Mouse (Mus musculus) bone marrow macrophage, adult 2 months (primary cell): ENCODE results near the gene Paqr7. TPM values are rescaled to one million over a fixed set of nuclear protein-coding genes. Genes with fewer than 3 reads are reported as not detected.
A peak's percentile ranks its signal among the peaks of the same experiment; 100 is the strongest.

ENCODE experiments used
- H3K27ac ChIP-seq: 2 replicates; pipeline ENCODE4 v1.5.1; 2012; ENCODE audit warnings: low read depth, low read length; ENCODE audit not compliant: insufficient read depth
- H3K4me1 ChIP-seq: 2 replicates; pipeline ENCODE4 v1.6.1; 2012; ENCODE audit warnings: low read length; ENCODE audit not compliant: control insufficient read depth, insufficient read depth
- H3K4me3 ChIP-seq: 2 replicates; pipeline ENCODE4 v1.5.1; 2012; ENCODE audit warnings: mild to moderate bottlenecking, low read length, moderate library complexity; ENCODE audit not compliant: insufficient read depth
- CTCF ChIP-seq: IDR thresholded peaks from 2 replicates; pipeline ENCODE4 v1.5.1; 2012; ENCODE audit warnings: low read depth, mild to moderate bottlenecking, low read length, moderate library complexity
- POLR2A ChIP-seq: IDR thresholded peaks from 2 replicates; pipeline ENCODE4 v1.6.1; 2012; ENCODE audit warnings: mild to moderate bottlenecking, low read depth, low read length, borderline replicate concordance
- polyA plus RNA-seq: library from polyadenylated mRNA; stranded (reverse); fragments of >200 nt; gene quantifications from 2 replicates; pipeline ENCODE4 v1.2.4, GENCODE M21; 2012; ENCODE audit not compliant: missing spikeins, insufficient read depth, insufficient read length

Paqr7 gene
- 37.0 and 41.9 TPM in 2 replicates for polyA plus RNA-seq

DNA sequence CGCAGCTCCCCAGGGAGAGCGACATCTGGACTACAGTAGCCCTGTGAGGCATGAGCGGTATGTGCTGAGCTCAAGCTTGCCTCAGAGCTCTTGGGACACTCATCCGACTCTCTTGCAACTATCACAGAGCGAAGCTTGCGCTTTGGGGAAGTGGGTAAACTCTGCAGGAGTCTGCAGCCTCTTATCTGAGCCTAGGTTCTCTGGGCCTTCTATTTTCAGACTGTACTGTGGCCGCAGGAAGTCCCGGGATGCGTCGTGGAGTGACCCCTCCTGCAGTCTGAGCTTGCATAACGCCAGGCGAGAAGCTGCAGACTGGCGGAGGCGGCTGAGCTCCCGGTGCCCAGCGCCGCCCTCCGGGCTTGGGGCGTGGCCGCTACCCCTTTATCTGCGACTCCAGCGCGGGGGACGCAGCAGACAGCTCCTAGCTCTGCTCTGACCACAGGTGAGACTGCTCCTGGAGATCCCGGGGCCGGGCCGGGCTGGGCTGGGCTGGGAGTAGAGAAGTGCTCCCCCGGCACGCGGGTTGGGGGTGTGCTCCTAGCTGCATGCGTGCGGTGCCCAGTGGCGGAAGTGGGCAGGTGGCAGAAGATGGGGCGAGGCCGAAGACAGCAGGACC lies at the start of gene Paqr7:
Gene Paqr7, plus strand, starts transcription at position 103 of the 616 bp plus-strand sequence.
- Histone ChIP-seq H3K4me1 (peaks cover 42% of the 10 kb centered on the region), H3K4me3 (peak within 1 kb of the TSS; percentile 83), H3K27ac (peak within 1 kb of the TSS; percentile 75)
- TF ChIP-seq POLR2A (0 out of 2 replicates have a peak, but pooled peaks have one; percentile 14), CTCF (no peak)

- no peak overlapping the region for H3K27ac ChIP-seq
- no peak overlapping the region for H3K4me3 ChIP-seq
- peaks cover 6% of the 10 kb centered on the region for H3K4me1 ChIP-seq
- TF ChIP-seq POLR2A, result no peak
- TF ChIP-seq CTCF, result no peak
Observed at GRCm38 (mm10) chr4:134447966-134448365, 48.5 kb upstream of the Paqr7 start.

GRCm38 (mm10) chr4:134449595-134450391 lies 46.7 kb upstream of the Paqr7 start:
- TF ChIP-seq POLR2A (no peak), CTCF (no peak)
- Histone ChIP-seq H3K4me1 (peaks cover 6% of the 10 kb centered on the region), H3K27ac (no peak overlapping the region), H3K4me3 (no peak overlapping the region)

DNA sequence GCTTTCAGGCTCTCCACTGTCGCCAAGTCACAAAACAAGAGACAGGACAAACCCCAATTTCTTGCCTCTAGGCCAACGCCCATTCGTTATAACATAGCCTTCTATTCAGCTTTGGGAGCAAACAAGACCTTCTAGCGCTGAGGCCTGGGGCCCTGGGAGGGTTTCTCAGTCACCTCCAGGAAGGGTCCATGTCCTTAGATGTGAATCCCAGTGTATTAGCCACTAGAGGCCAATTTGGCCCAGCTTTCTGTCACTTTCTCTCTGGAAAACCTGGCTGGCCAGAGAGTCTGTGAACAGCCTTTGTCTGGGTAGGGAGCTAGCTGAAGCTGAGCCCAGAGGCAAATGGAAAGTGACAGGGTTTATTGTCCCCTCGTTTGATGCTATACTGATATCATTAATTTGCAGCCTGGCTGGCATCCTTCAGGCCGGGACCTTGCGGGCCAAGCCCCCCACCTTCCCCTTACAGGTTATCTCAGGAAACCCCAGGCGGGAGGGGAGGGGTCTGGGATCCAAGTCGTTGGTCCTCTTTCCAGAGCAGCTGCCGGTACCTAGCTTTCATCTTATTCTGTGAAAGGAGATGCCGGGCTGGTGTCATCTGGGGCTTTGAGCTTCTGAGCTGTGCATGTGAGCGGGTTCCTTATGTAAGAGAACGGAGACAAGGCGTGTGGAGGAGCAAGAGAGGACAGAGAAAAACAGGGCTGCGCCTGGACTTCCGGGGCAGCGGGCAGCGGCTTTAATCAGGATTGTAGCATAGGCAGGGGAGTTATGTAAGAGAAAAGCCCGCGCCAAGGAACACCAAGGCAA lies 45.9 kb upstream of the Paqr7 start:
- Histone ChIP-seq H3K4me1 (peaks cover 12% of the 10 kb centered on the region), H3K4me3 (no peak overlapping the region), H3K27ac (no peak overlapping the region)
- TF ChIP-seq POLR2A (no peak), CTCF (no peak)

GRCm38 (mm10) chr4:134451484-134451883 lies 45.0 kb upstream of the Paqr7 start:
- Histone ChIP-seq H3K4me1 (peaks cover 14% of the 10 kb centered on the region), H3K4me3 (no peak overlapping the region), H3K27ac (no peak overlapping the region)
- TF ChIP-seq CTCF (no peak), POLR2A (no peak)

GRCm38 (mm10) chr4:134453619-134454400 lies 42.7 kb upstream of the Paqr7 start:
- Histone ChIP-seq H3K4me1 (peaks cover 14% of the 10 kb centered on the region), H3K4me3 (no peak overlapping the region), H3K27ac (no peak overlapping the region)
- TF ChIP-seq POLR2A (no peak), CTCF (no peak)

DNA sequence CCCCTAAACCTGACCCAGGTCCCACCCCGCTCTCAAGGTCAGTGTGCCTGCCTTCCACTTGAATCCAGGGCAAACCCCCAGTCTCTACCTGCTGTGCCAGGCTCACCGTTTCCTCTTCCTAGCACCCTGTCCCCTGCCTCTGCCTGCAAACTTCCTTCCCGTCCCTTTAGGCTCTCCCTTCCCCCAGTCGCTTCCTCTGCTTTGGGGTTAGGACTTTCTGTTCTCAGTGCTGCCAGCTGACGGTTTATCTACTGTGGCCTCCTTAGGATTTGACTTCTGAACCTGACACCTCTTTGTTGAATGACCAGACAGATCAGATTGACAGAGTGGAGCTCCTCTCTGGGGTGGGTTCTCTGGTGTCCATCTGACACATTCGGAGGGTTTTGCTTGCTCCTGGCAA lies 41.2 kb upstream of the Paqr7 start:
- no peak overlapping the region for H3K27ac ChIP-seq
- TF ChIP-seq CTCF (no peak), POLR2A (no peak)
- peaks cover 22% of the 10 kb centered on the region for H3K4me1 ChIP-seq
- no peak overlapping the region for H3K4me3 ChIP-seq

- no peak overlapping the region for H3K27ac ChIP-seq
- no peak overlapping the region for H3K4me3 ChIP-seq
- no peak for TF ChIP-seq POLR2A
- peaks cover 19% of the 10 kb centered on the region for H3K4me1 ChIP-seq
Observed at GRCm38 (mm10) chr4:134457130-134457825, 39.2 kb upstream of the Paqr7 start.

DNA sequence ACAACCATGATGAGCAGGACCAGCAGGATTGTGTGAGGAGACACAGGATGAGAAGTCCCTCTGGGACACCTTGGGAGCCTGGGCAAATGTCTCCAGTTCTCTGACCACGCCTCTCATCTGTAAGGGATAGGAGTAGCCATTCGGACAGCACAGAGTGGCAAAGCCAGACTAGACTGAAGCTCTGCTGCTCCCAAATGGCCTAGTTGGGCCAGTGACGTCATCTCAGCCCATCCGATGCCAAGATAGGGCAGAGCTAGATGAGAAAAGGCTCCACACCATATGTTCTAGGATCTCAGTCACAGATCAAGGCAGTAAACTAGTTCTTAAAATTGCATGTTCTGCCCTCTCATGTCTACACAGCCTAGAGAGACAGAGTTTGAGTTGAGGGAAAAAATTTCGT lies 37.6 kb upstream of the Paqr7 start:
- no peak overlapping the region for H3K4me3 ChIP-seq
- TF ChIP-seq CTCF (no peak), POLR2A (no peak)
- no peak overlapping the region for H3K27ac ChIP-seq
- peaks cover 19% of the 10 kb centered on the region for H3K4me1 ChIP-seq
